Mouse (Mus musculus): ENCODE measurements around the gene Igsf3. TPM values are rescaled to one million over a fixed set of nuclear protein-coding genes. Genes with fewer than 3 reads are reported as not detected.

Igsf3 gene
- polyA plus RNA-seq, 1 experiment, result 2.6 TPM

DNA sequence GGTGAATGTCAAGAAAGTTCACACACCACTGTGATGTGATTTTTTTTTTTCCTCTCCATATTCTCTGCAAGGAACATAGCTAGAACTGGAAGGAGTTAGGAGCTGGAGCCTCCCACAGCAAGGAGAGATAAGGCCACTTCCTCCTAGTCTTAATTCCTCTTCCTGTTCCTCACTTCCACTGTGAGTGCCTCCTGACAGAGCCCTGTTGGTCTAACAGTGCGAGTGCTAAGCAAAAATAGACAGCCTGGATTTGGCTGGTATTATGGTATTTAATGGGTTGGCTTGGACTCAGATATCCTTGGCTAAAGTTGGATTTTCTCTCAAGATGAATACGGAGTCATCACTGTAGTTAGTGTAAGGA is 53.9 kb downstream of the Igsf3 start:
- no peak overlapping the region for H3K27ac ChIP-seq (ENCODE audit: insufficient read depth, low read depth, low read length)
- no peak overlapping the region for H3K4me3 ChIP-seq (ENCODE audit: insufficient read depth, low read depth, low read length)
- H3K4me1 ChIP-seq (ENCODE audit: control insufficient read depth, insufficient read depth, low read length), result no peaks in the 10 kb centered on the region
- TF ChIP-seq POLR2A (IDR thresholded peaks at IDR 0.05; ENCODE audit: low read depth, low read length), result no peak
- TF ChIP-seq CTCF (conservative IDR thresholded peaks at IDR 0.05; ENCODE audit: insufficient read depth, insufficient read length, low read depth, low read length), result no peak
- no peaks in the 10 kb centered on the region for H3K36me3 ChIP-seq (ENCODE audit: control insufficient read depth, insufficient read depth, low read length)
- no peaks in the 10 kb centered on the region for H3K27me3 ChIP-seq (replicated peaks; ENCODE audit: control insufficient read depth, insufficient read depth, low read length)
- peak; percentile 19 for DNase-seq
- 66% methylated on average over 2 of the region's 2 CpGs for WGBS

DNA sequence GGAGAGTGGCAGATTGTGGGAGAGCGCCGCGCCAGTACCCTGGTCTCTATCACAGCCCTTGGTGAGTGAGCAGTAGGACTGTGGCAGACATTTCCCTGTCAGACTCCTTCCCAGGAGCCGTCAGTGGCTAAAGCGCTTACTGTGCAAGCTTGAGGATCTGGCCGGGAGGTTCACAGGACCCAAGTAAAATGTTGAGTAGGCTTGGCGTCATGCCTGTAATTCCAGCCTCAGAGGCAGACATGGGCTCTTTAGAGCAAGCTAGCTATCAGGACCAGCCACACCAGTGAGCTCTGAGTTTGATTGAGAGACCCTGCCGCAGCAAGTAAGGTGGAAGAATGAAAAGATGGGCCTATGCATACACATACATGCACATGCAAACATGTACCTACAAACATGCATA is 58.8 kb downstream of the Igsf3 start:
- no peaks in the 10 kb centered on the region for H3K4me1 ChIP-seq (ENCODE audit: control insufficient read depth, insufficient read depth, low read length)

DNA sequence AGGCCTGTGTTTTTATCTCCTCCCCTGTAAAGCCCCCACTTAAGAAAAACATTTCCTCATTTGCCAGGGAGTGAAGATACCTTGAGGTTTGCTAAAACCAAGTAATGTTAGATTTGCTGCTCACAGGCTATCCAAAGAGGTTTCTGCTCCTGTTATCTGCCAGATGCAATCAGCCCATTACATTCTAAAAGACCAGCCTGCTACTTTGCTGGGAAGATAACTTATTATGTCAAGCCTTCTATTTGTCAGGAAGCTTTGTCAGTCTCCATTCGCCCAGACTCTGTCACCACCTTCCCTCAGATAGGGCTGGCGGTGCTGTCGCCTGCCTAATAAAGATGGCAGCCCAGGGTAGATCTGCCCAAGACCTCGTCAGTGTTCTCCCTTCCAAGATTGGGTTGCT is 59.6 kb downstream of the Igsf3 start:
- DNase-seq, result no peak
- Histone ChIP-seq H3K27me3 (replicated peaks; ENCODE audit: control insufficient read depth, insufficient read depth, low read length) (no peaks in the 10 kb centered on the region), H3K4me3 (ENCODE audit: insufficient read depth, low read depth, low read length) (no peak overlapping the region), H3K27ac (ENCODE audit: insufficient read depth, low read depth, low read length) (no peak overlapping the region), H3K4me1 (ENCODE audit: control insufficient read depth, insufficient read depth, low read length) (no peaks in the 10 kb centered on the region), H3K36me3 (ENCODE audit: control insufficient read depth, insufficient read depth, low read length) (no peaks in the 10 kb centered on the region)
- 91% methylated on average over 4 of the region's 4 CpGs for WGBS
- TF ChIP-seq CTCF (conservative IDR thresholded peaks at IDR 0.05; ENCODE audit: insufficient read depth, insufficient read length, low read depth, low read length) (no peak), POLR2A (IDR thresholded peaks at IDR 0.05; ENCODE audit: low read depth, low read length) (no peak)

More for the DNA sequence above, 58.8 kb downstream of the Igsf3 start:
- WGBS, result 86% methylated on average over 8 of the region's 8 CpGs
- no peak for DNase-seq
- no peaks in the 10 kb centered on the region for H3K27me3 ChIP-seq (replicated peaks; ENCODE audit: control insufficient read depth, insufficient read depth, low read length)
- no peak overlapping the region for H3K27ac ChIP-seq (ENCODE audit: insufficient read depth, low read depth, low read length)
- no peak for TF ChIP-seq CTCF (conservative IDR thresholded peaks at IDR 0.05; ENCODE audit: insufficient read depth, insufficient read length, low read depth, low read length)
- no peak for TF ChIP-seq POLR2A (IDR thresholded peaks at IDR 0.05; ENCODE audit: low read depth, low read length)
- no peak overlapping the region for H3K4me3 ChIP-seq (ENCODE audit: insufficient read depth, low read depth, low read length)
- no peaks in the 10 kb centered on the region for H3K36me3 ChIP-seq (ENCODE audit: control insufficient read depth, insufficient read depth, low read length)

DNA sequence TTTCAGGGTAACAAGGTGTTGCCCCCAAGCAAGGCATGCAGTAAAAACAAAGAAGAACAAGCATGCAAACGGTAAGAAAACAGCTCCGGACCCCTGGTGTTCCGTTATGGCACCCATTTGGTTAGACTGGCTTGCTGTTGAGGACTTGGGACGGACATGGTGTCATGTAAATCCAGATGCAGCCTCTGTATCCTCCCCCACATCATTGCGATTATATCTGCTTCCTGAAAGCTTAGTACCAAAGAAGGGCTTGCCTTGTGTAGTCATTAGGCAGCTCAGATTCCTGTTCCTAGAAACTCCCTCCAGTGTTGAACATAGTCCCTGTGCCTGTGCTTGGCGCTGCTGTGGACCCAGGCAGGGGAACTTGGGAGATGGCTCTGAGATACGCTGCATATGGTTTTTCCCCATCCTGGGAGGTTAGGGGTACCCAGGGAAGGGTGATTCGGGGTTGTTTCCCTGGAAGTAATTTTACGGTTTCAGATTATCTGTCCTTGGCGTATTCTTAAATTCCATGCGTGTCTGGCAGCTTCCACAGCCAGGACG is 60.2 kb downstream of the Igsf3 start:
- Histone ChIP-seq H3K4me3 (ENCODE audit: insufficient read depth, low read depth, low read length) (no peak overlapping the region), H3K27ac (ENCODE audit: insufficient read depth, low read depth, low read length) (no peak overlapping the region), H3K27me3 (replicated peaks; ENCODE audit: control insufficient read depth, insufficient read depth, low read length) (no peaks in the 10 kb centered on the region), H3K36me3 (ENCODE audit: control insufficient read depth, insufficient read depth, low read length) (no peaks in the 10 kb centered on the region), H3K4me1 (ENCODE audit: control insufficient read depth, insufficient read depth, low read length) (no peaks in the 10 kb centered on the region)
- WGBS, result 75% methylated on average over 12 of the region's 12 CpGs
- no peak for DNase-seq
- no peak for TF ChIP-seq CTCF (conservative IDR thresholded peaks at IDR 0.05; ENCODE audit: insufficient read depth, insufficient read length, low read depth, low read length)
- TF ChIP-seq POLR2A (IDR thresholded peaks at IDR 0.05; ENCODE audit: low read depth, low read length), result no peak

DNA sequence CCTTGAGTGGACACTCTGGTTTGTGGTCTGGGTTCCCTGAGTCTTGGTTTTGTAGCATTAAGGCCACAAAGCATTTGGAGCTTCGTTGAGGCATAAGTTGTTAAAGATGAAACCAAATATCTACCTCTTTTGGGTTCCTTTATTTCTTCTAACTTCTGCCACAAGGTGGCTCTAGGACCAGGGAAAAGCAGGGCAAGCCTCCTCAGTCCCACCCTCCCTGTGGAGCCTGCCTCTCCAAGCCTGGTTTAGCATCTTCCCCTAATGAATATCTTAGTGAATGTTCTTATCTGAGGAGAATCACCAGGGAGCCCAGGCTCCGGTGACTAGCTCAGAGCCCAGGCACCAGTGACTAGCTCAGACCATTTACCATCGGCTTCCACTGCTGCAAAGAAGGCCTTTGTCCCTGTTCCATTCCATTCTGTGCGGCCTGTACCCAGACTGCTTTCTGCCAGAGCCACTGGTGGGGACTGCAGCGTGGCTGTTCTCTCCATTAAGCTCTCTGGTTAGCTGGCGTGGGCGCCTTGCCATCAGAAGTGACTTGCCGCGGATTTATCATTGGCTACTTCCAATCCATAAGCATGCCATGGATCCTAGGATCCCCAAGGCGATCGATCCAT is 66.5 kb downstream of the Igsf3 start:
- no peaks in the 10 kb centered on the region for H3K36me3 ChIP-seq (ENCODE audit: control insufficient read depth, insufficient read depth, low read length)
- DNase-seq, result no peak
- H3K27me3 ChIP-seq (replicated peaks; ENCODE audit: control insufficient read depth, insufficient read depth, low read length), result no peaks in the 10 kb centered on the region
- H3K4me3 ChIP-seq (ENCODE audit: insufficient read depth, low read depth, low read length), result no peak overlapping the region
- H3K27ac ChIP-seq (ENCODE audit: insufficient read depth, low read depth, low read length), result no peak overlapping the region
- no peaks in the 10 kb centered on the region for H3K4me1 ChIP-seq (ENCODE audit: control insufficient read depth, insufficient read depth, low read length)
- WGBS, result 87% methylated on average over 11 of the region's 11 CpGs
- no peak for TF ChIP-seq POLR2A (IDR thresholded peaks at IDR 0.05; ENCODE audit: low read depth, low read length)
- TF ChIP-seq CTCF (conservative IDR thresholded peaks at IDR 0.05; ENCODE audit: insufficient read depth, insufficient read length, low read depth, low read length), result no peak; the same call in 1 of the 2 replicates

DNA sequence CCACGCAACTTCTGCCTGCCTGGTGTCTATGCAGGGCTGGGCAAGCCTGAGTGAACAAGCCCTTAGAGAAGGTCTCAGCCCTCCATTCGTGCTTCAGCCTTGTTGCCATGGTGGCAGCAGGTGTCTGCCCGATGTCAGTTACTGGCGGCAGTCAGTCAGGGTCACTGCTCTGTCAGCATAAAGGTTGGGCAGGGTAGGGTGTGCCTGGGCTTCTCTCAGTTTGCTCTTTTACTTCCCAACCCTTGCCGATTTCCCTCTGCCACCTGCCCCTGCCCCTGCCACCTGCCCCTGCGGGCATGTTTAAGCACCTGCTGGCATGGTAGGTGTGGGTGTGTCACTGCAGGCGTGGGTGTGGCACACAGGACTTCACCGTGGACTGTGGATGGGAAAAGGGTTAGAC is 67.6 kb downstream of the Igsf3 start:
- Histone ChIP-seq H3K36me3 (ENCODE audit: control insufficient read depth, insufficient read depth, low read length) (no peaks in the 10 kb centered on the region), H3K27me3 (replicated peaks; ENCODE audit: control insufficient read depth, insufficient read depth, low read length) (no peaks in the 10 kb centered on the region), H3K4me3 (ENCODE audit: insufficient read depth, low read depth, low read length) (no peak overlapping the region), H3K4me1 (ENCODE audit: control insufficient read depth, insufficient read depth, low read length) (no peaks in the 10 kb centered on the region), H3K27ac (ENCODE audit: insufficient read depth, low read depth, low read length) (no peak overlapping the region)
- 70% methylated on average over 8 of the region's 8 CpGs for WGBS
- TF ChIP-seq POLR2A (IDR thresholded peaks at IDR 0.05; ENCODE audit: low read depth, low read length), result no peak
- TF ChIP-seq CTCF (conservative IDR thresholded peaks at IDR 0.05; ENCODE audit: insufficient read depth, insufficient read length, low read depth, low read length), result no peak
- no peak for DNase-seq

DNA sequence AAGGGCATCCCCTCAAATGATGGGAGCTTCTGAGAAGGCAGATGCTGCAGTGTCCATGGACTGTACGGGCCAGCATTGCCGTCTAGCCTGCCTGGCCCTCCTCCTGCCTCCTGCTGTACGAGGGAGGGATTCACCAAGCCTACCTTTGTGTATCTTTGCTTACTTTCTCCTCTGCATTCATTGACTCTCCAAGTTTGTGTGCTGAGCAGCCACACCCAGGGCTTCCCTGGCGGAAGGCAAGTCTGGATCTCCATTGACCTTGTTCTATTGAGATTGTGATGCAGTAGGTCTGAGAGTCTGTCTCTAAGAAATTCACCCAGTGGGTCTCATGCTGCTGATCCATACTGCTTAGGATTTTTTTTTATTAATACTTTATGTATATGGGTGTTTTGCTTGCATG is 70.4 kb downstream of the Igsf3 start:
- TF ChIP-seq CTCF (conservative IDR thresholded peaks at IDR 0.05; ENCODE audit: insufficient read depth, insufficient read length, low read depth, low read length) (no peak), POLR2A (IDR thresholded peaks at IDR 0.05; ENCODE audit: low read depth, low read length) (no peak)
- 95% methylated on average over 4 of the region's 4 CpGs for WGBS
- Histone ChIP-seq H3K36me3 (ENCODE audit: control insufficient read depth, insufficient read depth, low read length) (no peaks in the 10 kb centered on the region), H3K4me3 (ENCODE audit: insufficient read depth, low read depth, low read length) (no peak overlapping the region), H3K27ac (ENCODE audit: insufficient read depth, low read depth, low read length) (no peak overlapping the region), H3K4me1 (ENCODE audit: control insufficient read depth, insufficient read depth, low read length) (no peaks in the 10 kb centered on the region), H3K27me3 (replicated peaks; ENCODE audit: control insufficient read depth, insufficient read depth, low read length) (no peaks in the 10 kb centered on the region)
- DNase-seq, result no peak
